Mouse (Mus musculus) adrenal gland, postnatal 10 days (tissue): ENCODE data around the gene 1700021F07Rik. TPM values are rescaled to one million over a fixed set of nuclear protein-coding genes. Genes with fewer than 3 reads are reported as not detected.

Experiments
- DNase-seq: peaks from one replicate; pipeline ENCODE4 v3.0.0; 2021; ENCODE audit warnings: mixed read lengths
- long read RNA-seq, 2 experiments: library from polyadenylated mRNA; stranded (forward); transcript quantifications; one replicate each; pipeline ENCODE4 v2.0.0; 2021
- total RNA-seq, 2 experiments: library from RNA; stranded (reverse); gene quantifications; 2 replicates each; pipeline ENCODE4 v1.2.3; 2021

1700021F07Rik gene
- not detected for total RNA-seq
- long read RNA-seq, experiment 1 = 0 reads
- long read RNA-seq, experiment 2 = 0 reads

DNA sequence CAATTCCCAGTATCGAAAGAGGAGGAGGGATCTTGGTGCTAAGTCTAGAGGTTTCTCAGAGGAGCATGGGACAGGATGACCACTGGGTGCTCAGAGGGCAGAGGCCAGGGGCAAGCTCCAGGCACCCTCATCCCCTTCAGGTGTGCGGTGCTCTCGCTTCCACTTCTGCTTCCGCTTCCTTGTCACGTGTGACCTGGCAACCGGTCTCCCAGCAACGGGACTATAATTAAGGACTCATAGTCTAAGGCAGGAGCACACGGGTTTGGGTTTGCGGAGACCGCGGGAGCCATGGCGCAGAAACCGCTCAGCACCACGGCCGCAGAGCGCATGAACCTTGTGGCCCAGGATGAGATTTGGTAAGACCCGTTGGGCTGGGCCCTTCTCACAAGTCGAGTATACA lies at the start of gene 1700021F07Rik:
Gene 1700021F07Rik (plus strand): TSS at position 211 of the 400 bp plus-strand sequence.
- no peak for DNase-seq

DNA sequence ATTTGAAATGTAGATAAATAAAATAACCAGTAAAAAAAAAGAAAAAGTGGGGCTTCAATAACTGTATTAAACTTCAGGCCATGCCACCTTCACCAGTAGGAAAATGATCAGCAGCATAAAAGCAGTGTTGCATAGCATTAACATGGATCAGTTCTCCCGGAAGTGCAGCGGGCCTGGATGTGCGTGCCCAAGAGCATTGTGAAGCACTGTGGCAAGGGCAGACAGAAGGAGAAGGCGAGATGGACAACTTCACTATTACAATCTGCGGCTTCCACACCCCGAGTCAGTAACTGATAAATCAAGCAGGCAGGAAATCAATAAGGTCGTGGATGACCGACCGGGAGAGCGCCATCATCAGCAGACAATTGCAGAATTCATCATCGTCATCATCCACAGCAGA lies 49.2 kb upstream of the 1700021F07Rik start:
- DNase-seq = no peak

DNA sequence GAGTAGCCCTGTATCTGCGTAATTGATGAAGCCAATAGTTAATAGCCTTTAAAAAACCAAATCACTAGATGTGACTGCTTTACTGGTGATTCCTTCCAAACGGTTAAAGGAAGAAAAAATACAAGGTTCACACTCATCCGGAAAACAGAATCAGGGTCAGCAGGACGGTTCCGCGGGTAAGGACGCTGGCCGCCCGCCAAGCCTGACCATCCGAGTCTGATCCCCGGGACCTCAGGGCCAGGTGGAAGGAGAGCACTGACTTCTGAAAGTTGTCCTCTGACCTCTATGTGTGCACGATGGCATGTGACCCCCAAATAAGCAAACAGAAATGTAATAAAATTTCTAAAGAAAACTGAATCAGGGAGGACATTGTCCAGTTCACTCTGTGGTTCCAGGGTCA lies 43.3 kb upstream of the 1700021F07Rik start:
- DNase-seq = peak; percentile 37

DNA sequence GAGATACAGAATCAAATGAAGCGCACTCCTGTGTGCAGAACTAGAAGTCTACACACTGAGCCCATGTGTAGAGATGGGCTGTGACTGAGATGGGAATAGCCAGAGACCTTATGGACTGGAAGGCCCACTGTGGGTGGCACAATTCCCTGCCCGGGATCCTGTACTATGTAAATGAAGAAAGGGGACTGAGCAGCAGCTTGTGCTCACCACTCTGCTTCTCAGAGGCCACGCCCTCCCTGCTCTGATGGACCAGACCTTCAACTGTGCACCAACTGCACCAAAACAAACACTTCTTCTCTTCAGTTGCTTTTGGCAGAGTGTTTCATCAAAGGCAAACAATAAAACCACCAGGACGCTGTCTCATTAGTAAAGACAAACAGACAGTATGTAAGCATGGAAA lies 37.9 kb upstream of the 1700021F07Rik start:
- DNase-seq = no peak

DNA sequence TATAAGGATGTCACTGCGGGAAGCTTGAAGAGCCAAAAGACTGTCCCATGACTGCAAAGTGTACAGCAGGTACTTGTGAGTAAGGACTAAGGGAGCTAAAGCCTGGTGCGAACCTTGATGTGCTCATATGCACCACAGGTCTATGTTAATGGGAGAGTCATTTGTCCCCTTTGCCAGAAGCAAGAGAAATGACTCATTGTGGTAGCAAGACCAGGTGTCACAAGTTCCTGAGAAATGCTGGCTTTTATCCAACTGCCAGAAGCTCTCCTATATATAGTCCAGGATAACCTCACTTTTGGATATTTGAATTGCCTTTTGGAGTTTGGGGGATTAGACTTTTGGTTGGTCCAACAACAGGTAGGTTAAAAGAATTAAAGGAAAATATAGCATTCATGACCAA lies 22.8 kb upstream of the 1700021F07Rik start:
- DNase-seq = no peak

DNA sequence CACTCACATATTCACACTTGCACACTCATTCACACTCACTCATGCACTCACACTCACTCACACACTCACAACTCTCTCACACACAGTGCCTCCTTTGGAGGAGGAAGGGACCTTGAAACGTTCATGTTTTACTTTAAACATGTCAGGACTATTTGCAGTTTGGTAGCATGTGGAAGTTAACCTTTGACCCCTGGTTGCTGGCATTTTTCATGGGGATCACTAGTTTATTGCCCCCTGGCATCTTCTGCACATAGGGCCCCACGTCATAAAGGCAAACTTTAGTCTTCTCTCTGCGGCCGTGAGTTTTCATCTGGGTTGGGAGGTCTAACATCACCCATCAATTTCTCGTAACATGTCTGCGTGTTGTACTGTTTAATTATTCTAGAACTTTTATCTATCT lies 8.4 kb upstream of the 1700021F07Rik start:
- DNase-seq = no peak

DNA sequence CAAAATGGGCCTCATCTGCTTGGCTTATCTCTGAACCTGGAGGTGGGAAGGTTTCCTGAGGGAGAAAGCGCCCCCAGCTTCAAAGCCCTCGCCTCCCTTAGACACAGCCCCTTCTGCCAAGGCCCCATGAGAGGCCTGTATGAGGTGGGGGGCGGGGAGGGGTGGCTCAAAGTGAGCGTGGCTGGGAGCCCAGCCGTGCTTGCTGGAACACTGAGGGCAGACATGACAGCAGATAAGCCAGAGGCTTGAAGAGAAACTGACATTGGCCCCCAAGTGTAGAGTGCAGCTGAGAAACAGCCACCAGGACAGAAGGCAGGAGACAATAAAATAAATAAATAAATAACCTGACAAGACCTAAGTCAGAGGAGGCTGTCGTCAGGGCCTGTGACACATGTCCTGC lies 7.2 kb upstream of the 1700021F07Rik start:
- no peak for DNase-seq

DNA sequence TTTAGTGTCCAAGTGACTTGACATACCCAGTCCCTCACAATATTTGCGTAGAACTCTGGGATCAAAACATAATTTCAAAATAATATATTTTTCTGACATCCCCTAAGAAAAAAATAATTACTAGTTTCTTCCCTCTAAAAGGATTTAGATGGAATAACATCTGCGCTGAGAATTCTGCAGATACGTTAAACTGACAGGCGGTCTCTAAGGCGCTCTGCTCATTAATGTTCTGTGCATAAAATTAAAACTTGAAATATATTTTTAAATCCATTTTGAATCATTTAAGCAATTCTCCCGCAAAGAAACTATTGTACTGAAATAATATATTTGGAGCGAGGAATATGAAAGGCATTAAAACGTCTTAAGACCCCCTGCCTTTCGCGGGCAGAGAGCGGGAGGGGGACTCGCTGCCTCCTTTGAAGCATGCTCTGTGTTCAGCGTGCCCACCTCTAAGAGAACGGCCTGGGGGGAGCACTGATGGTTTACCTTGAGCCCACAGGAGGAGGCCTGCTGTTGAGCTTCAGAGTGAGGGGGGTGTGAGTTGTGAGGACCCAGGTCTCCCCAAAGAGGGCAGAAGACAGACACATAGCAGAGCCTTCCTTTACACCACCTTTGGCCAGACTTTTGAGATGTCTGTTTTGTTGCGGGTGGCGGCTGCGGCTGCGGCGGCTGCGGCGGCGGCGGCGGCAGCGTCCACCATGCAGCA lies 6.1 kb upstream of the 1700021F07Rik start:
- no peak for DNase-seq

DNA sequence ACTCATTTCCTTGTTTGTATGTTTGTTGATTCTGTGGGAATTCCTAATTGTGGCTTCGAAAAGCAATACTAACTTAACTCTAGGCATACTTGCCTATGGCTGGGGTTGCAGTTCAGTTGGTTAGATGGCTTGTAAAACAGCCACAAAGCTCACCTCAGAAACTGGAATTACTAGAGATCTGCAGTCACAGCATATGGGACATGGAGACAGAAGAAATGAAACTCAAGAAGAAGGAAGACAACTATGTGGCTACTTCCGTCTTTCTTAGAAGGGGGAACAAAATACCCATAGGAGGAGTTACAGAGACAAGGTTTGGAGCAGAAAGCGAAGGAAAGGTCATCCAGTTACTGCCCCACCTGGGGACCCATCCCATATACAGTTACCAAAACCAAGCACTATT lies 6.1 kb downstream of the 1700021F07Rik start:
- no peak for DNase-seq

DNA sequence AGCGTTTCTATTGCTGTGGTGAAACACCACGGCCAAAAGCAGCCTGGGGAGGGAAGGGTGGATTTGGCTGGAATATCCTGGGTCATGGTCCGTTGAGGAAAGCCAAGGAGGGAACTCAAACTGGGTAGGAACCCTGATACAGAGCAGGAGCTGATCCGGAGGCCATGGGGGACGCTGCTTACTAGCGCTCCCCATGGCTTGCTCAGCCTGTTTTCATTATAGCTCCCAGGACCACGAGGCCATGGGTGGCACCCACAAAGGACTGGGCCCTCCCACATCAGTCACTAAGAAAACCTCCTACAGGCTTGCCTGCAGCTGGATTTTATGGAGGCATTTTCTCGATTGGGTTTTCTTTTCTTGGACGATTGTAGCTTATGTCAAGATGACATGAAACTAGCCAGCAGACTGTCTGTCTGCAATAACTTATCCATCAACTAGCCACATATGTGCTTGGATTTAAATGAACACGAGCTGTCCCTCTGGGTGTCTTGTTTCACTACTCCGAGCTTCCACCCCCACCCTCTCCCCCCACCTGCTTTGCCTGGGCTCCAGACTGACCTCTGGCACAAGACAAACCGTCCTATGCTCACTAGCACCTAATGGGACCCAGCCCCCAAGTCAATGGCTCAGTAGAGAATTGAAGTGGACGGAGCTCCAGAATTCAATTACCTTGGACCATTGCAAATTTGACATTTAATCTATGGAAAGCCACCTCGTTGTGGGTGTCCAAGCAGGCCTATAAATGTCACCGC lies 10.5 kb downstream of the 1700021F07Rik start:
- DNase-seq = no peak

DNA sequence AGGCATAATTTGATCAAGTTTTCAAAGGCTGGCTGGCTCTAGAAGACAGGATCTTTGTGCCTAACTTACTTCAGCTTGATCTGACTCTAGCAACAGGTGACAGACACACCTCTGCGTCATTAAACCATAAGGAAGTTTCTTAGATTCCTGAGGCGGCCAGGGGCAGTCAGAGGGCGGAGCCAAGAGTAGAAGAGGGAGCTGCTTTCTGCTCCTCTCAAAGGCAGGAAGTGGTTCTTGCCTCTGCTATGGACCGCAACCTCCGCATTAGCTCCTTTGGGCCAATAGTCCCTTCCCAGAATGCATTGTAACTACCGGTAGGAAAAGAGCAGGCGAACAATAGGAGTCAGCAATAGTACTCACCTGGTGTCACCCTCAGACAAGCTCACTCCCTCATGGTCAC lies 12.2 kb downstream of the 1700021F07Rik start:
- DNase-seq = no peak

DNA sequence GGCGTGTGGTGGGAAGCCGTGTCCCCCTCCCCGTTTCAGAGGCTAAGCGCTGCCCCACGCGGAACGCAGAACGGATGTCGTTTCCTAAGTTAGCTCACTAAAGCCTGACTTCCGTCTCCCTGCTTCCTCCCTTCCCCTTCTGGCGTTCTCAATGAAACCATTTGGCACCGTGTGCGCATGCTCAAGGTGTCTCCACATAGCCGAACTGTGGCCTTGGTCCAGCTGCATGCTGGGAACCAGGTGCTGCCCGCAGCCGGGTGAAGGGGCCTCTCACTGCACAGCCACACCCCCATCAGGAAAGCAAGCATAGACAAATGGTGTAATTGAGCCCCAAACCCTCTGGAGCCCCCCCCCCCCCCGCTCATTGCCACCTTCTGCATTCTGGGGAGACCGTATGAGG lies 13.0 kb downstream of the 1700021F07Rik start:
- no peak for DNase-seq

DNA sequence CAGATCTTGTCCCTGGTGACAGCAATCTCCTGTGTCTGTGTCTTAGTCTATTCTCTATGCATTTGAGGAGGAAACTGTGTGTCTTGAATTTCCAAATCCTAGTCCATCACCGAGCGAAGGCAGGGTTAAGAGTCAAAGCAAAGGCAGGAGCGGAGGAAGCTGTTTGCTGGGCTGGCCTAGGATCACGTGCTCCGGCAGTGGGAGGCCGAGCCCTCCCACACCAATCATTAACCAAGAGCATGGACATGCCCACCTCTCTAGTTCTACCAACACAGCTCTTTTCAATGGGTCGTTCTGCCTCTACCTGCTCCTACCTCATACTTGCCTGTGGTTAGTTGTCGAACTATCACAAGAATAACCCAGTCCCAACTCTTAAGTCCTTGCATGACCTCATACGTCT lies 13.5 kb downstream of the 1700021F07Rik start:
- no peak for DNase-seq

DNA sequence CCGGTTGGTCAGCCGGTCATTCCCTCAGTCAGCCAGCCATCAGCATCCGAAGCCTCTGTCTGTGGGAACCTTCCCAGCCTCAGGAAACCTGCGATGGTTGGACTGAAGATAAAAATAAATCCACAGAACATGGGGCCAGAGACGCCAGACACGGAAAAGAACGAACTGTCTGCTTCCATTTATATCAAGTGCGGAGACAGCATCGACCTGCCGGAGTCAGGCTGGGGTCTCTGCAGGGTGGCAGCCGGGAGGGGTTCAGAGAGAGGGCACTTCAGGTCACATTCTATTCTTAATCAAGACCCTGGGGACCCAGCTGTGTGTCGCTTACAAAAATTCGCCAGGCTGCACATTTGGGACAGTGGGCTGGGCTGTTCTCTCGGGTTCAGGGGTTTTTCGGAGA lies 17.4 kb downstream of the 1700021F07Rik start:
- DNase-seq = no peak

DNA sequence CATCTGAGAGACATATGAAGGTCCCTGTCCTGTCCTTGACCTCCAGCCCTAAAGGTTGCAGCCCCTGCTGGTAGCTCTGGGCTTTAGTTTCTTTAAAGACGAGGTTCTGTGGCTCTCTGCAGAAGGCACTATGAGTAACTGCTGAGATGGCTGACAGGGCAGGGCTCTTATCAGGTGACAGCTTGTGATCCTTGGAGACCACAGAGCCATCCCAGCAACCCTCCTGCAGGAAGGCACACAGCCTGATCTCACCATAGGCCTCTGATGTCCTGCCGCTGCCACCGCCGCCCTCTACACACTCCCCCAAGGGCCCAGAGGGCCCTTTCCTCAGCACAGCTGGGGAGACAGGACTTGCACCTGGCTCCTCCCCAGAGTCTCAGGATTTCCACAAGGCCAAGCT lies 19.4 kb downstream of the 1700021F07Rik start:
- no peak for DNase-seq

DNA sequence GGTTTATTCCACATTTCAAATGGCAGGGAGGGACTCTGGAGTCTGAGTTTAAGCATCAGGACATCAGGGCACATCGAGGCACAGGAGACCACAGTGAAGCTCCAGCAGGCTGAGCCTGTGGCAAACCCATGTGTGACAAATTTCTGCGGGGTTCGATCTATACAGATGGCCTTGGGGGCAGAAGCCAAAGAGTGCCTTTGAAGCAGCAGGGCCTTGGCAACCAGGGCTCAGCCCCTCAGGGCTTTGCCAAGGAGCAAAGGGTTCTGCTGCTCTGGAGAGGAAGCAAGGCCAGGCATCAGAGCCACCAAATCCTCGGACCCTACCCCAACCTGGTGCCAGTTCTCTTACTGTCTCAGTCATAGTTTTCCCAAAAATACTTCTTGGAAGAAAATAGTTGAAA lies 20.3 kb downstream of the 1700021F07Rik start:
- peak; percentile 40 for DNase-seq

DNA sequence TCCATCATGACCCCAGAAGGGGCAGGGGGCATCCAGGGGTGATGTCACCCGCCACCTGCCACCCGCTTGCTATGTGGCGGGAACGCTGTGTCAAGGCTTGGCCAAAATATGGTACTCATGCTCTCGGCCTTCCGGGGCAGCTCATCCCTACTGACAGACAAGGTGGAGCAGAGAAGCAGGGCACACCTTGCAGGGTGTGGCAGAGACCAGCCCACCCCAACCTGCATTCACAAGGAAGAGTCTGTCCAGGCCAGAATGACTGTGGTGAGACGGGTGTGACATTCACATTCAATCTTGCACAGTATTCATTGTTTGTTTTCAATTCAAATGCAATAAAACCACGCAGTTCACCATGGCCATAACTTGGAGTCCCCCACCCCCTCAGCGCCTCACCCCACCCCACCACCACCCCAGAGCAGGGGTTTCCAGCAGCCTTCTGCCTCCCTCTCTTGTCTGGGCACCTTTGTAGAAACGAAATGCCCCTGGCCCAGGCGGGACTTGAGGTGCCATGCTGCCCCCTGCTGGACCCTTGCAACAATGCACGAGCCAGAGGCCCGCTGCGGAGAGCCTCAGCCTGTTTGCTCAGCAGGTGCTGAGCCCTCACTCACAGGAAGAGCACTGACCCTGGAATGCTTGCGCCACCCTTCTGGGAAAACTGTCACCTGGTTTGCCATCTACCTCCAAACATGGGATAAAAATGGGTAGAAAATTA lies 23.8 kb downstream of the 1700021F07Rik start:
- DNase-seq = peak; percentile 89

DNA sequence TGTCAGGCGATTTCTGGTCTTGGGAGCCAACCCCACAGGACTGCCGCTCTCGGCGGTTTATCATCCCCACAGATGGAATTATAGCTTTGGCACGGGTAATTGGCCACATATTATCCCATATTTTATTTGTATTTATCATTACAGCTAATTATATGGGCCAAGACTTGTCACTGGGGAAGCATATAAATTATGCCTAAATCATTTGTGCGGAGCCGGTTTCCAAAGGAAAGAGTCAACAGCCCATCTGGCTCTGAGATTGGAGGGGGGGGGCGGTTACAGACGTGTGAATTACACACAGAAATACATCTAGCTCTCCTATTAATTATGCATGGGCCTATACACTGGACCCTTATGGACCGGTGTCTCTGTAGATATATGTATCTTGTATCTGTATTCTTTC lies 26.9 kb downstream of the 1700021F07Rik start:
- DNase-seq = no peak

DNA sequence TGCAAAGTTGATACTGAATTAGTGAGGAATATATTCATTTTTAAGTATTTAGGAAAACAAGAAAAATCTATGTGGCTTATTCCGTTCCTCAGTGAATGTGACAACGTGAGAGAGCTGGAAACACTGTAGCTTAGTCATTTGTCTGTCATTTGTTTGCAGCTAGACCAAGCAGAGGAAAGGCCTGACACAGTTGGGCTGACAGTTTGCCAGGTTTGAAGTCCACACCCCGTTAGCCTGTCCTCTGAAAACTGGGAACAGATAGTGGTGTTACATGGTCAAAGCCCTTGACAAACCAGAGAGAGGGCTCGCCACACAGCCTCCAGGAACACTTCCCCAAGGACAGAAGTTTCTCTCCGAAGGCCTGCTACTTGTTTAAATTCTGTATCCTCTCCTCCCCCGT lies 28.3 kb downstream of the 1700021F07Rik start:
- peak; percentile 25 for DNase-seq

DNA sequence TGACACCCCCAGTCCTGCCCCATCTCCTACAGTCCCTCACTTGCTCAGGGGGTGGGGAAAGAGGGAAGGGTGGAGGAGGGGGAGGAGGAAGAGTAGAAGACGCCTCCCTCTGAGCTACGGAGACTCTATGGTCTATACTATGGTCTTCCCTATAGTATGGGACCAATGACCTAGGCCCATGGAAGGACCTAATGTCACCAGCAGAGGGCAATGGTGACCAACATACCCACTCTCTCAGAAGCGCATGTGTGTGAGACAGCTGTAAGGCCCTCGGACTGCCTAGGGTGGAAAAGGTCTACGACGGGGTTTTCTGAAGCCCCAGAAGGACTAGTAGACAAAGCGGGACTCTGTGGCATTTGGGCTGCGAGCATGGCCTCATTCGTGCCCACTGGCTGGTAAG lies 31.5 kb downstream of the 1700021F07Rik start:
- DNase-seq = no peak

DNA sequence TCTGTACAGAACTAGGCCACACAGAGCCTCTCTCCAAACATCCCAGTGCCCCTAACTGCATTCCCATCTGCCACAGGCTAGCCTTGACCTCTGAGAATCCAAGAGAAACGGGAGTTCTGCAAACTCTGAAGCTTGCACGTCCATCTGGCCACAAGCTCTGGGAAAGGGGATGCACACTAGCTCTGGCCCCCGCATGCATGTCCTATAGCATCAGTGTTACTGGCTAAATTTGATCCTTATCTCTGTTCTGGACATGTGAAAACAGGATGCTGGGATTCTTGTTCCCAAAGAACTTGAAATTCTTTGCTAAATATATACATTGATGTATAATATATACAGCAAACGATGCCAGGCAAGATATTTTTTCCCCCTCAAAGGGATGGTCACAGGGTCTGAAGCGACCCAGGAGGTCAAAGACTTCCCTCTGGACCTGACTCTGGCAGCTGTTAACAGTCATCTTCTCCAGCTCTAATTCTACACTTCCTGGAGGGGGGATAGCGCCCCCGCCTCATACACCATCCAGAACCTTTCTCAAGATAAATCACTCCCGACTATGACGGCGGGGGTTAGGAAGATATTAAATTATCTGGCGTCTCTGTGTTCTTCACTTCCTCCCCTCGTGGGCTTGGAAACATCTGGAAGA lies 36.5 kb downstream of the 1700021F07Rik start:
- DNase-seq = no peak

DNA sequence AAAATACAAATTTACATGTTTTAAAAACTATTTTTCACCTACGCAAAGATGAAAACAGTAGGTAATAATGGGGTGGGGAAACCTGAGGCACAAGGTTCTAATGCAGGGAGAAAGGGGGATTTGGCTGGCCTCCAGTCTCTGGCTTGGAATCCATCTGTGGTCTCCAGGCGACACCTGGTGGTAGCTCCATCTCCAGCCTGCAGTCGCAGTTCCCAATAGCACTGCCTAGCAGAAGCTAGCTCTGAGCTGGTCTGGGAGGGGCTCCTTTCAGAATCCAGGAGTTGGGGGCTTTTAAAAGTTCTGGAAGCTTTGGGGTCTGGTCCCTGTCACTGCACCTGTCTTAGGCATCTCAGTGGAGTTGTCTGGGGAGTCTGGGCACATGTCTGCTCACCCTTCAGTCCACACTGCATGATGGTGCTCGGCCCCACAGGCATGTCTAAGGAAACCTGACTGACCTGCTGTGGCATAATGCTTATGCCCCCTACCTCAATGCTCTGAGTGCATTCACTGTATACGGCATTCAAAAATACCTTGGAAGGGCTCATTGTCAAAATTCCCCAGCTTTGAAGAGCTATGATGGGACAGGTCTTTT lies 39.6 kb downstream of the 1700021F07Rik start:
- peak; percentile 79 for DNase-seq
